Mouse (Mus musculus) ES-E14 (cell line): ENCODE measurements around the gene Ube2l6. TPM values are rescaled to one million over a fixed set of nuclear protein-coding genes. Genes with fewer than 3 reads are reported as not detected.

Experiments
- DNase-seq: peaks from one replicate; pipeline ENCODE4 v3.0.0-alpha.2; 2013; ENCODE audit warnings: low read depth, low spot score
- H3K27ac ChIP-seq: 2 replicates; pipeline ENCODE4 v1.5.1; 2012; ENCODE audit warnings: low read depth, mild to moderate bottlenecking, low read length, moderate library complexity, mixed read lengths; ENCODE audit not compliant: poor library complexity, insufficient read depth, severe bottlenecking
- H3K36me3 ChIP-seq: 2 replicates; pipeline ENCODE4 v1.6.1; 2012; ENCODE audit warnings: mild to moderate bottlenecking, low read length, moderate library complexity, mixed read lengths; ENCODE audit not compliant: control insufficient read depth, poor library complexity, insufficient read depth, severe bottlenecking
- H3K4me1 ChIP-seq, 2 experiments: fragments of 150-350 bp in 1 of 2; sonication (generic) in 1 of 2; 2 replicates each; pipeline ENCODE4 v1.6.1; 2012; ENCODE audit warnings: low read length in 2 of 2, mild to moderate bottlenecking in 1 of 2, mixed read lengths in 1 of 2; ENCODE audit not compliant: control insufficient read depth in 2 of 2, insufficient read depth in 2 of 2, poor library complexity in 1 of 2
- H3K4me3 ChIP-seq, 2 experiments: fragments of 150-350 bp in 1 of 2; sonication (generic) in 1 of 2; 2 replicates each; pipeline ENCODE4 v1.5.1; 2012; ENCODE audit warnings: low read length in 2 of 2, low read depth in 1 of 2, mild to moderate bottlenecking in 1 of 2, mixed read lengths in 1 of 2; ENCODE audit not compliant: insufficient read depth in 1 of 2, poor library complexity in 1 of 2, severe bottlenecking in 1 of 2
- H3K9ac ChIP-seq: 2 replicates; pipeline ENCODE4 v1.6.1; 2012; ENCODE audit warnings: low read depth, mild to moderate bottlenecking, low read length, mixed read lengths; ENCODE audit not compliant: poor library complexity, insufficient read depth, severe bottlenecking
- H3K9me3 ChIP-seq: fragments of 150-350 bp; sonication (generic); 2 replicates; pipeline ENCODE4 v1.6.1; 2012; ENCODE audit warnings: low read depth, mild to moderate bottlenecking, low read length; ENCODE audit not compliant: control insufficient read depth, insufficient read depth
- CHD2 ChIP-seq: IDR thresholded peaks from 2 replicates; pipeline ENCODE4 v1.6.1; 2014; ENCODE audit warnings: mild to moderate bottlenecking, low read depth, low read length, inconsistent platforms
- HCFC1 ChIP-seq: IDR thresholded peaks from 2 replicates; pipeline ENCODE4 v1.6.1; 2012; ENCODE audit warnings: low read length, inconsistent platforms, borderline replicate concordance; ENCODE audit not compliant: insufficient read depth
- MAFK ChIP-seq: IDR thresholded peaks from 2 replicates; pipeline ENCODE4 v1.6.1; 2014; ENCODE audit warnings: mild to moderate bottlenecking, low read depth, low read length, inconsistent platforms; ENCODE audit not compliant: insufficient read depth
- ZC3H11A ChIP-seq: IDR thresholded peaks from 2 replicates; pipeline ENCODE4 v1.6.1; 2012; ENCODE audit warnings: low read depth, mild to moderate bottlenecking, inconsistent platforms, low read length, borderline replicate concordance
- ZNF384 ChIP-seq: IDR thresholded peaks from 2 replicates; pipeline ENCODE4 v1.6.1; 2012; ENCODE audit warnings: low read depth, low read length, inconsistent platforms
- in situ Hi-C, 2 experiments: fragments of 600-800 bp; cut with MboI; formaldehyde crosslinking; loops; one replicate each; pipeline ENCODE4 v1.15.1; 2025; ENCODE audit warnings: low sequenced_read_pairs in 2 of 2, inconsistent platforms in 1 of 2; ENCODE audit not compliant: unreplicated experiment in 2 of 2
- total RNA-seq: library from RNA; depleted of rRNA; stranded (reverse); fragments of 300-350 nt; gene quantifications from 2 replicates; pipeline ENCODE4 v1.2.3, GENCODE M21; 2012

The Ube2l6 gene
- total RNA-seq, 1 experiment: 1.9 TPM

DNA sequence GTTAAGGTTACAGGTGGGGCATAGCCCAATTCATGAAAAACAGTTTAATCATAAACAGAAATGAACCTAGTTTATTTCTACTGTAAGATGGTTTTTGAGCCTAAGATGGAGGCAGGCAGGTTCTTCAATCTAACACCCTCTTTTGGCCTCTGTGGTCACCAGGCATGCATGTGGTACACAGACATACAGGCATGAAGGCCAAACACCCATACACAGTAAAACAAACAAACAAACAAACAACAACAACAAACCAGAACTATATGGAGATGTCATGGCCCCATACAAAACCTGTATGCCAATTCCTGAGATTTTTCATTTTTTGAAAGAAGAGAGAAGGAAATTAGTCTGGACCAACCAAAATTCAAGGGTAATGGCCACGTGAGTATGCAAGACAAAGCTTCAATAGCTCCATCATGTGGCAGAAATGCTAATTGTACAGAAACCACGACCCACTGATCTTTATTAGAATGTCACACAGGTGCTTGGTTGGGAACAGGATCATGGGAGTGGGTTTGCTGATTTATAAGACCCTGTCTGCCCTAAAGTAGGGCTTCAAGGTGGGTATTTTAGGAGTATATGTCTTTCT lies 40.0 kb upstream of the Ube2l6 start:
- Histone ChIP-seq H3K27ac (no peak overlapping the region), H3K9me3 (no peaks in the 10 kb centered on the region), H3K9ac (no peak overlapping the region), H3K4me3 (no peak overlapping the region), H3K4me1 (peaks cover 2 to 14% of the 10 kb centered on the region in 2 experiments), H3K36me3 (no peaks in the 10 kb centered on the region)
- peak; percentile 28; the same call in 1 of the 2 replicates for TF ChIP-seq ZC3H11A
- no peak for TF ChIP-seq CHD2
- DNase-seq: no peak
- in situ Hi-C loops: no loop called here

DNA sequence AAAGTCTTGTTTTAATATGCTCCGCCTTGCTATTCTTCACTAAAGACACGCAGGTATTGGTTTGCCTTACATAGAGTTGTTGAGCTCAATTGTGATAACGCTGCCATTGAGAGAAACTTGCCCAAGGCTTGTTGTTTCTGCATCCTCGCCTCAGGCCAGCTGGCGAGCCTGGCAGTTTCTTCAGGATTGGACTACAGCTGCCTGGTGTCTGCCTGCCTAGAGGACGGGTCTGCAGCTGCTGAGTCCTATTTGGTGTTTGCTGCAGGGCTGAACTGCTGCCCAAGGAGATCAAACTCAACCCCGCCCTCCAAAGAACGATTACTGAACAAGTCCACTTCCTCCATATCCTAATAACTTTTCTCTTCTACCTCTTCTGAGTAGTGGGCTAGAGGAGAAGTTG lies 37.9 kb upstream of the Ube2l6 start:
- in situ Hi-C loops: no loop called here

DNA sequence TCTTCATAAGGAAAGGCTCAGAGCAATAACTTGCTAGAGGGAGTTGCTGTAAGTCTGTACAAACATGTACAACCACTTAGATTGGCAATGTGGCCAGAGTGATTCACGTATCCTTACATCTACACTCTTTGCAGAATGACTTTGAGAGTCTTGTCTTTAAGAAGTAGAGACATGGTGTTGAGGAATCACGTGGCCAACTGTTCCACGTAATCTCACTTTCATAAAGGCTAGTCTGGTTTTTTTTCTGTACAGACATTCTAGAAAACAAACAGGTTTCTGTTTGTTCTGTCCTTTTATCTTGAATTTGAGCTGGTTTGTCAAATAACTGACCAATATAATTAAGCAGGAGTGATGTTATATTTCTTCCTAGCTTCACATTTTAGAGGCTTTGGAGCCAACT lies 37.3 kb upstream of the Ube2l6 start:
- Histone ChIP-seq H3K36me3 (no peaks in the 10 kb centered on the region), H3K9ac (no peak overlapping the region), H3K9me3 (no peaks in the 10 kb centered on the region), H3K27ac (no peak overlapping the region), H3K4me1 (peaks cover 2 to 14% of the 10 kb centered on the region in 2 experiments), H3K4me3 (no peak overlapping the region)
- in situ Hi-C loops: no loop called here
- no peak for DNase-seq
- TF ChIP-seq ZC3H11A (no peak), CHD2 (no peak), MAFK (no peak), ZNF384 (no peak), HCFC1 (no peak)

More for the DNA sequence above, 37.9 kb upstream of the Ube2l6 start:
- Histone ChIP-seq H3K9ac (no peak overlapping the region), H3K36me3 (no peaks in the 10 kb centered on the region), H3K27ac (no peak overlapping the region), H3K9me3 (no peaks in the 10 kb centered on the region), H3K4me1 (peaks cover 2 to 14% of the 10 kb centered on the region in 2 experiments), H3K4me3 (no peak overlapping the region)
- TF ChIP-seq ZNF384 (no peak), HCFC1 (no peak), MAFK (no peak), CHD2 (no peak), ZC3H11A (no peak)
- DNase-seq: no peak

DNA sequence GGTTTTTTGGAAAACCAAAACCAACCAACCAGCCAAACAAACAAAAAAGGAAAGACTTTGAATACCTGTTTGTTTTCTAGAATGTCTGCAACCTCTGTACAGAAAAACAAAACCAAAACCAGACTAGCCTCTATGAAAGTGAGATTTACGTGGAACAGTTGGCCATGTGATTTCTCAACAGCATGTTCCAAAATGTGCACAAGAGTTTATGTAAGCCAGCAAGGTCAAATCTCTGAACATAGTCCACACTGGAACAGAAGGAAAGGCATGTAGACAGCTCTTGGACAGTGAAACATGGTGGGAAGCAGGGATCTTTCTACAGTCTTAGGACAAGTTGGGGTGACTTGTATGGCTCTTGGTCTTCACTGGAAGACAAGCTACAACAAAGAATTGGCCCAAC lies 36.8 kb upstream of the Ube2l6 start:
- no peak for TF ChIP-seq MAFK
- TF ChIP-seq ZC3H11A: no peak
- TF ChIP-seq ZNF384: no peak
- no peak for TF ChIP-seq HCFC1
- no peak for TF ChIP-seq CHD2
- H3K4me1 ChIP-seq: peaks cover 2 to 14% of the 10 kb centered on the region in 2 experiments; a peak in 3 of 4 replicates
- H3K9ac ChIP-seq: no peak overlapping the region
- in situ Hi-C loops: no loop called here
- no peaks in the 10 kb centered on the region for H3K9me3 ChIP-seq
- no peaks in the 10 kb centered on the region for H3K36me3 ChIP-seq
- H3K4me3 ChIP-seq: no peak overlapping the region
- no peak overlapping the region for H3K27ac ChIP-seq
- no peak for DNase-seq

DNA sequence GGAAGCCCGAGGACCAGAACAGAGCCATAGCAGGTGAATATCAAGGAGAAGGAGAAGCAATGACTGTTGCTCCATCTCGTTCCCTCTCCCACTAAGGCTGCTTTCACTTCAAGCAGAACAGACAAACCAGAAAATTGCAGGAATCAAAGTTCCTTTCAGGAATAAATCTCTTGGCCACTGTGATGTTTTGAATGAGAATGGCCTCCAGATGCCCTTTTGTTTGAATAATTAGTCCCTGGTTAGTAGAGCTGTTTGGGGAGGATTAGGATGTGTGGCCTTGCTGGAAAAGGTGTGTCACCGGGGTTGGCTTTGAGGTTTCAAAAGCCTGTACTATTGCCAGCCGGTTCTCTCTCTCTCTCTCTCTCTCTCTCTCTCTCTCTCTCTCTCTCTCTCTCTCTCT lies 36.3 kb upstream of the Ube2l6 start:
- Histone ChIP-seq H3K36me3 (no peaks in the 10 kb centered on the region), H3K4me3 (no peak overlapping the region), H3K27ac (no peak overlapping the region), H3K4me1 (peaks cover 2 to 12% of the 10 kb centered on the region in 2 experiments; a peak in 3 of 4 replicates), H3K9me3 (no peaks in the 10 kb centered on the region), H3K9ac (no peak overlapping the region)
- in situ Hi-C loops: no loop called here
- peak; percentile 63 for DNase-seq
- TF ChIP-seq ZNF384: no peak
- TF ChIP-seq MAFK: no peak
- no peak for TF ChIP-seq ZC3H11A
- TF ChIP-seq CHD2: no peak
- no peak for TF ChIP-seq HCFC1
